Mouse (Mus musculus) brain, embryonic 14.5 days (tissue): ENCODE results near the gene Glis1.

Experiments used
- CTCF ChIP-seq: fragments of 200-500 bp; IDR thresholded peaks from 2 replicates; pipeline ENCODE4 v1.5.1; 2012; ENCODE audit warnings: inconsistent platforms, mild to moderate bottlenecking, moderate library complexity, borderline replicate concordance; ENCODE audit not compliant: insufficient read depth, insufficient read length; ENCODE audit errors: extremely low read depth
- POLR2A ChIP-seq: fragments of 200-500 bp; IDR thresholded peaks from 2 replicates; pipeline ENCODE4 v1.6.1; 2012; ENCODE audit warnings: mild to moderate bottlenecking, inconsistent platforms, borderline replicate concordance; ENCODE audit not compliant: poor library complexity, insufficient read depth, insufficient read length, severe bottlenecking; ENCODE audit errors: extremely low read depth

DNA sequence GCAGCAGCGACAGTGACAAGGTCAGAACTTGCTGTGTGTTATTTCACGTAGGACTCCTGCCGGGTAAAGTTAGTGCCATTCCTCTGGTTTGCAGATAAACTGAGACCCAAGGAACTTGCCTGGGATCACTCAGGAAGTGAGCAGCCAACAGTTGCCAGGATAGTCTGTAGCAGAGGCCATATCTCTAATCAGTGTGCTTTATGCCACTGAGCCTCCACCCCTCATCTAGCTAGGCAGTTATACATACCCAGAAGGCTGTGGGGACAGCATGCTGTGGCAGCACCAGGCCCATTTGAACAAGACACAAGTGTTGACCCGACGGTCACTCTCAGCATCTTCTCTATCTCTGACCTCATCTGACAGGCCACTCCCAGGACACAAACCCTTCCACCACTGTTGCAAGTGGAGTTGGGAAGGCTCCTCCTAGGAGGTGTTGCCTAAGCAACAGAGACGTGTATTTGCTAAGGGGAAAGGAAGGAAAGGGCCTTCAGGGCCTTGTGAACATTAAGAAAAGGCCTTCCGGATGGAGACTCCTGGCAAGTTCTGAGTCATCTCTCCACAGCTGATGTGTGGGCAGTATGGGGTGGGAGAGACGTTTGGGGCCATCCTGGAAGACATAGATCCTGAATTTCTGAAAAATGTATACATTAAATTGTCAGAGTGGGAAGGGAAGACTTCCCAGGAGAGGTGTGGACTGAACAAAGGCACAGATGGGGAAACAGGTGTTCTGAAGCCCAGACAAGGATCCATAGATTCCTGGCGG, 177.7 kb downstream of the Glis1 start:
- TF ChIP-seq POLR2A (no peak), CTCF (no peak)
